Mouse (Mus musculus): ENCODE measurements around the gene Mag. TPM values are rescaled to one million over a fixed set of nuclear protein-coding genes. Genes with fewer than 3 reads are reported as not detected.

Gene Mag
- total RNA-seq, 1 experiment from 2014 or later: not detected

DNA sequence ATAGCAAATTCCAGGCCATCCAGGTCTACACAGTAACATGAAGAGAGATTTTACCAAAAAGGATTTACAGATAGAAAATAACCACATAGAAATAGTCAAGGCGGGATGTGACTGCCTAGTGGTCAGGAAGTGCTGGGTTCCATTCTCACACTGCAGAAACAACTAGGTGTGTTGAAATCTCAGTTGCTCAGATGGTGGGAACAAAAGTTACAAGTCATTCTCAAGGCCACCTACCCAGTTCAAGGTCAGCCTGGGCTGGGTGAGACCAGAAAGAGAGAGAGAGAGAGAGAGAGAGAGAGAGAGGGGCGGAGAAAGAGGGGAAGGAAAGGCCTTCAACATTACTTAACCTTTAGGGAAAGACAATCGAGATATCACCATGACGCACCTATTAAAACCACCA, 27.8 kb downstream of the Mag start:
- peak; percentile 33; the same call in 1 of the 2 replicates for ATAC-seq (replicated peaks; ENCODE audit: low read depth, poor library complexity, severe bottlenecking)

DNA sequence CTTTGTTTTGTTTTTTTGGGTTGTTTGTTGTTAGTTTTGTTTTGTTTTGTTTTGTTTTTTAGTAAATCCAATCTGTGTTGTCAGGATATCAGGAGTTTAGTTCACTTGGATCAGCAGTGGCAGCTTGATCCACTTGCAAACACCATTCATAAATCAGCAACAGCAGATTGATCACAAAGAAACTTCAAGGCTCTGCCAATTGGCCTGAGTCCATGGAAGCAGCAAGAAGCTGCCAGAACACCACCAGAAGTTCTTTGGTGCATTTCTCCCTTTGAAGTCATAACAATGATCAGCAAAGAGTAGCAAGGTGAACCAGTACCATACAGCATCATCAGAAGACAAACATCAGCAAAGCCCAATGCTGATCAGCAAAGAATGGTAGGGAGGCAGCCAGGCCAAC, 30.6 kb downstream of the Mag start:
- no peak for ATAC-seq (replicated peaks; ENCODE audit: low read depth, poor library complexity, severe bottlenecking)

- ATAC-seq (replicated peaks; ENCODE audit: low read depth, poor library complexity, severe bottlenecking): no peak
These were observed 33.3 kb downstream of the Mag start for GRCm38 (mm10) chr7:30881367-30881766.

- peak; percentile 62; the same call in 1 of the 2 replicates for ATAC-seq (replicated peaks; ENCODE audit: low read depth, poor library complexity, severe bottlenecking)
These were observed 34.5 kb downstream of the Mag start, which contains the start of gene Cd22 for GRCm38 (mm10) chr7:30880176-30880575. TSS of gene Cd22 (minus strand) at chr7:30880342.

DNA sequence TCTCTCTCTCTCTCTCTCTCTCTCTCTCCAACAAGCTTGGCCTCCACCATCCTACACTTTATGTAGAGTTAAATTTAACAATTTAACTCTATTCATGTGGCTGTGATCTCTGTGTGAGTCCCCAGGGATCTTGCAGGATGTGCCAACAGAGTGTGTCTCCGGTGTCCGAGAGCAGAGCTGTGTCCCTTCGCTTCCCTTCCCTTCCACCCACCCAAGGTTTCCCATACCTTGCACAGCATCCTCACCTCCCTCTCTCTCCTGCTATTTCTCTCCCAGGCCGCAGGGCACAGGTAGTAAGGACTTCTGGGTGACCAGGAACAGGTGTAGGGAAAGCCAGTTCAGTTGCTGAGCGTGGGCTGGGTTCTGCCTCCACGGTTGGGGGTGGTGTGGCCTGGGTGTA, 35.7 kb downstream of the Mag start:
- ATAC-seq (replicated peaks; ENCODE audit: low read depth, poor library complexity, severe bottlenecking): no peak

GRCm38 (mm10) chr7:30873083-30873482, 41.6 kb downstream of the Mag start:
- peak; percentile 87 for ATAC-seq (replicated peaks; ENCODE audit: low read depth, poor library complexity, severe bottlenecking)

- ATAC-seq (replicated peaks; ENCODE audit: low read depth, poor library complexity, severe bottlenecking): no peak
These were observed 51.3 kb downstream of the Mag start for GRCm38 (mm10) chr7:30863386-30863785.

- no peak for ATAC-seq (replicated peaks; ENCODE audit: low read depth, poor library complexity, severe bottlenecking)
These were observed 53.2 kb downstream of the Mag start, which contains the start of gene Ffar1 for GRCm38 (mm10) chr7:30861464-30861863. TSS of gene Ffar1 (minus strand) at chr7:30861564.

GRCm38 (mm10) chr7:30859635-30860402, 54.9 kb downstream of the Mag start:
- peak; percentile 81 for ATAC-seq (replicated peaks; ENCODE audit: low read depth, poor library complexity, severe bottlenecking)

DNA sequence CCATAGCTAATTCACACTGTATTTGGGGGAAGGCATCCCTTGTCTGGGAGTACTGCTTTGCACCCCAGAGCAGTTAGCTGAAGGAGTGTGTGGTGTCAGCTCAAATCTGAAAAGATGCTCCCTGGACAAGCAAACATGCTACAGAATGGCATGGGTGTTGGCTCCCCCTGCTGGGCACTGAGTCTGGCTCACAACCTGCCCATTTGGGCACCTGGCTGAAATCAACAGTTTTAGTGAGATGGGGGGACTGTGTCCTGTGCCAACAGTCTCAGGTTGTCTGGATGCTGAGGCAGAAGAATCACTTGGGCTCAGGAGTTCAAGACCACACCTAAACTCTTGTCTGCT, 55.4 kb downstream of the Mag start:
- peak; percentile 67 for ATAC-seq (replicated peaks; ENCODE audit: low read depth, poor library complexity, severe bottlenecking)

DNA sequence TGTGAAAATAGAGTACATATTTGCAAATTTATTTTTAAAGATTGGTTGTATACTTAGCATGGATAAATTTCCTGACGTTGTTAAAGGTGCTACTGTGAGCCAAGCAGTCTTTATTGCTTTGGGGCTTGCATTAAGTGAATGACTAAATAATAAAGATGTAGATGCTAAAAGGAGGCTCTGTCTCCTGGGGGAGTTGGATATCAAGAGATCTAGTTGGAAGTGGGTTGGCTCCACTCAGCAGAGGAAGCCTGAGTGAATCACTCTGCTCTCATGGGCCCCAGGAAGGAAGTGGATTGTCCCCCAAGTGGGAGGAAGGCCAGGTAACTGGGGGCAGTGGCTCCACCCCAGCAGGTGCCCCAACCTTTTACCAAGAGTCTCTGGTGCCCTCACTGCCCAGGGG, 56.9 kb downstream of the Mag start:
- ATAC-seq (replicated peaks; ENCODE audit: low read depth, poor library complexity, severe bottlenecking): no peak

- ATAC-seq (replicated peaks; ENCODE audit: low read depth, poor library complexity, severe bottlenecking): no peak
These were observed 58.6 kb downstream of the Mag start, which contains the start of gene Ffar3 for GRCm38 (mm10) chr7:30856078-30856477. TSS of gene Ffar3 (minus strand) at chr7:30856178.

GRCm38 (mm10) chr7:30851421-30851820, 63.3 kb downstream of the Mag start:
- no peak for ATAC-seq (replicated peaks; ENCODE audit: low read depth, poor library complexity, severe bottlenecking)

Other genes with a start within 250 kb of the Mag start
- gene Haus5, start 249.9 kb downstream of the Mag start, total RNA-seq (2017): 17.2 and 27.1 TPM in 2 replicates
- gene Pmis2, start 243.3 kb downstream of the Mag start, total RNA-seq (2017): not detected in 2 replicates
- gene 2200002J24Rik, start 215.9 kb downstream of the Mag start, total RNA-seq (2017): not detected in 2 replicates
- gene Atp4a, start 202.7 kb downstream of the Mag start, total RNA-seq (2017): 1.1 and 1.8 TPM in 2 replicates
- 51.1 and 61.8 TPM in 2 replicates for gene Tmem147, start 185.3 kb downstream of the Mag start, total RNA-seq (2017)
- gene Gapdhs, start 171.2 kb downstream of the Mag start, total RNA-seq (2017): not detected in 2 replicates
- 0.78 TPM in 1 of 2 replicates, not detected in the other for gene Sbsn, start 163.4 kb downstream of the Mag start, total RNA-seq (2017)
- gene Dmkn, start 151.1 kb downstream of the Mag start, total RNA-seq (2017): 4.2 TPM in 1 of 2 replicates, not detected in the other
- not detected in 2 replicates for gene Krtdap, start 127.0 kb downstream of the Mag start, total RNA-seq (2017)
- 20.3 and 28.0 TPM in 2 replicates for gene Ffar2, start 91.1 kb downstream of the Mag start, total RNA-seq (2017)
- not detected in 2 replicates for gene Ffar3, start 58.7 kb downstream of the Mag start, total RNA-seq (2017)
- gene Ffar1, start 53.3 kb downstream of the Mag start, total RNA-seq (2017): not detected in 2 replicates
- gene Cd22, start 34.5 kb downstream of the Mag start, total RNA-seq (2017): 0.29 and 7.6 TPM in 2 replicates
- gene Hamp2, start 9.8 kb upstream of the Mag start, total RNA-seq (2017): not detected in 2 replicates
- gene Hamp, start 29.2 kb upstream of the Mag start, total RNA-seq (2017): not detected in 2 replicates
- 130 and 138 TPM in 2 replicates for gene Usf2, start 41.9 kb upstream of the Mag start, total RNA-seq (2017)
- gene Lsr, start 58.6 kb upstream of the Mag start, total RNA-seq (2017): 1.1 TPM in 1 of 2 replicates, not detected in the other
- not detected in 2 replicates for gene Fam187b, start 58.9 kb upstream of the Mag start, total RNA-seq (2017)
- gene Fxyd5, start 127.6 kb upstream of the Mag start, total RNA-seq (2017): 216 and 242 TPM in 2 replicates
- gene Fxyd7, start 136.6 kb upstream of the Mag start, total RNA-seq (2017): not detected in 2 replicates
- gene Fxyd1, start 142.3 kb upstream of the Mag start, total RNA-seq (2017): 2.7 and 4.2 TPM in 2 replicates
- not detected in 2 replicates for gene Lgi4, start 144.5 kb upstream of the Mag start, total RNA-seq (2017)
- gene Fxyd3, start 161.8 kb upstream of the Mag start, total RNA-seq (2017): not detected in 2 replicates
- 13.4 and 19.9 TPM in 2 replicates for gene Hpn, start 200.4 kb upstream of the Mag start, total RNA-seq (2017)
- 2.1 TPM in 1 of 2 replicates, not detected in the other for gene Scn1b, start 212.1 kb upstream of the Mag start, total RNA-seq (2017)
- gene Gramd1a, start 241.0 kb upstream of the Mag start, total RNA-seq (2017): 30.8 and 38.7 TPM in 2 replicates